In the genomic region with DNA sequence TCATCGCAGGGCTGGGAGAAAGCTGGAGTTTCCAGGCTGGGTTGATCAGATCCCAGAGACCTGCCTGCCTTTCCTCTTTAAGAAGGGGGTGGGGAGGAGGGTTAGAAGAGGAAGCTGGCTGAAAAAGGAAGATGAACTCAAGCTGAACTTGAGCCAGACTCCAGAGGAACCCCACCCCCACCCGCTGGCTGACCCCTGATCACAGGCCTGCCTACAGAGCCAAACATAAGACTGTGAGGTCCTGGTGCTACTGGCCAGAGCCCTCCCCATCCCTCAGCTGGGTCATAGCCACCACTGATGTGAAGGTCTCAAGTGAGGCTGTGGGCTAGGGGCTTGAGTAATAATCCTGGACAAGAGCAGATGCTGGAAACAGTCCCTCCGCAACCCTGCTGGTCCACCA, we compare ENCODE assay signal across 11 mouse cellular contexts. TPM values are rescaled to one million over a fixed set of nuclear protein-coding genes. Genes with fewer than 3 reads are reported as not detected.
DNase-seq lines count a peak whose midpoint lies in the region; ATAC-seq and TF ChIP-seq lines count a peak whose summit lies in the region.
"Had no signal": no experiment of that assay in that cellular context is flagged by ENCODE, and none has a peak within 500 bp of the region (broad histone marks: within the 10 kb centered on the region; RNA-seq: fewer than 3 reads in every experiment).

No protein-coding gene starts in this region.

- TF ChIP-seq CTCF in layer of hippocampus, adult 2 months (conservative IDR thresholded peaks at IDR 0.05), result no peak

- H3K27ac ChIP-seq in layer of hippocampus, adult 2 months, result peak overlapping the region; percentile 28; the same call in 1 of the 2 replicates
- peak overlapping the region; percentile 2; the same call in 1 of the 2 replicates for H3K27ac ChIP-seq in heart, embryonic 11.5 days (ENCODE audit: low read depth, low read length)
- H3K27ac ChIP-seq: hindbrain, embryonic 15.5 days; neural tube, embryonic 12.5 days had no signal

- no peaks in the 10 kb centered on the region for H3K36me3 ChIP-seq in heart, embryonic 11.5 days (ENCODE audit: control insufficient read depth, insufficient read depth, low read length)
- H3K36me3 ChIP-seq: hindbrain, embryonic 15.5 days; neural tube, embryonic 12.5 days had no signal

- no peak overlapping the region for H3K9ac ChIP-seq in heart, embryonic 11.5 days (ENCODE audit: low read depth, low read length)
- H3K9ac ChIP-seq: hindbrain, embryonic 15.5 days; neural tube, embryonic 12.5 days had no signal

- H3K4me3 ChIP-seq in layer of hippocampus, adult 2 months, result no peak overlapping the region
- H3K4me3 ChIP-seq in heart, embryonic 11.5 days (ENCODE audit: low read depth, low read length), result no peak overlapping the region
- H3K4me3 ChIP-seq: hindbrain, embryonic 15.5 days; neural tube, embryonic 12.5 days had no signal

- H3K4me2 ChIP-seq in heart, embryonic 11.5 days, result 0 out of 2 replicates have a peak overlapping the region, but pooled peaks have one; percentile 3
- H3K4me2 ChIP-seq: hindbrain, embryonic 15.5 days; neural tube, embryonic 12.5 days had no signal

- peaks cover 11% of the 10 kb centered on the region; the same call in 1 of the 2 replicates for H3K27me3 ChIP-seq in heart, embryonic 11.5 days (ENCODE audit: control insufficient read depth, insufficient read depth, low read length)
- H3K27me3 ChIP-seq: CH12.LX; hindbrain, embryonic 15.5 days had no signal

- ATAC-seq in heart, embryonic 11.5 days (replicated peaks; ENCODE audit: insufficient number of reproducible peaks, low FRiP score, low TSS enrichment), result peak; percentile 54; the same call in 1 of the 2 replicates

- WGBS in heart, embryonic 11.5 days (ENCODE audit: insufficient replicate concordance), result 43% methylated on average over 3 of the region's 3 CpGs

- H3K4me1 ChIP-seq in heart, embryonic 11.5 days (ENCODE audit: control insufficient read depth, insufficient read depth, low read length), result peaks cover 43% of the 10 kb centered on the region
- H3K4me1 ChIP-seq: hindbrain, embryonic 15.5 days had no signal

- no peak for DNase-seq in layer of hippocampus, adult 2 months (ENCODE audit: low spot score in 2 of 2)
- no peak for DNase-seq in layer of hippocampus, postnatal 25 days (ENCODE audit: extremely low spot score in 1 of 2, low spot score in 1 of 2)
- DNase-seq in kidney, postnatal 36 days, result peak; percentile 53 to 64
- DNase-seq in skeletal muscle tissue, adult 2 months (ENCODE audit: low read depth, low spot score), result peak; percentile 69
- no peak for DNase-seq in right cerebral cortex, postnatal 36 days (ENCODE audit: low spot score in 2 of 2)
- no peak for DNase-seq in layer of hippocampus, adult 18-20 months (ENCODE audit: low spot score in 2 of 2)
- no peak for DNase-seq in left cerebral cortex, adult 8-10 months (ENCODE audit: low spot score in 2 of 2)

- no peaks in the 10 kb centered on the region for H3K9me3 ChIP-seq in heart, embryonic 11.5 days (replicated peaks; ENCODE audit: control insufficient read depth, low read length)
- H3K9me3 ChIP-seq: hindbrain, embryonic 15.5 days; neural tube, embryonic 12.5 days had no signal

RNA-seq across cellular contexts. Expression of a gene that starts 3.8 kb away (rescaled TPM):
- under 1 TPM; 0.44 to 0.92 TPM for total RNA-seq in layer of hippocampus, adult 2 months (2021)
- total RNA-seq in layer of hippocampus, postnatal 25 days (2021), result under 1 TPM; 0.42 to 0.68 TPM
- 1.9 and 2.6 TPM in 2 replicates for polyA plus RNA-seq in heart, embryonic 11.5 days (2014; fragmentation: Nextera tagmentation; extraction: Ambion mirVana)
- under 1 TPM; 0.53 to 0.77 TPM for total RNA-seq in layer of hippocampus, adult 18-20 months (2021)
- total RNA-seq in left cerebral cortex, adult 8-10 months (2022), result 1 to 10 TPM in 2 of 4 experiments, under 1 TPM in 2; 0.78 to 1.5 (median 0.92) TPM

RNA-seq across cellular contexts. Expression of a gene that starts 26.1 kb away (rescaled TPM):
- 10 to 100 TPM; 37.1 to 39.0 TPM for total RNA-seq in layer of hippocampus, adult 2 months (2021)
- total RNA-seq in layer of hippocampus, postnatal 25 days (2021), result 10 to 100 TPM; 36.0 to 40.5 TPM
- polyA plus RNA-seq in heart, embryonic 11.5 days (2014; fragmentation: Nextera tagmentation; extraction: Ambion mirVana), result 60.6 and 61.9 TPM in 2 replicates
- 10 to 100 TPM; 33.6 to 39.2 TPM for total RNA-seq in layer of hippocampus, adult 18-20 months (2021)
- total RNA-seq in left cerebral cortex, adult 8-10 months (2022), result 10 to 100 TPM; 38.5 to 43.5 (median 40.2) TPM

RNA-seq across cellular contexts. Expression of a gene that starts 36.9 kb away (rescaled TPM):
- 10 to 100 TPM; 15.1 to 15.4 TPM for total RNA-seq in layer of hippocampus, adult 2 months (2021)
- total RNA-seq in layer of hippocampus, postnatal 25 days (2021), result 10 to 100 TPM; 11.5 to 16.6 TPM
- 5.6 and 8.1 TPM in 2 replicates for polyA plus RNA-seq in heart, embryonic 11.5 days (2014; fragmentation: Nextera tagmentation; extraction: Ambion mirVana)
- total RNA-seq in layer of hippocampus, adult 18-20 months (2021), result 10 to 100 TPM; 15.2 to 16.4 TPM
- 10 to 100 TPM; 10.9 to 18.8 (median 13.0) TPM for total RNA-seq in left cerebral cortex, adult 8-10 months (2022)

Comparison
In these comparisons a context has a peak if more than half of its experiments do, and no peak if none do; other contexts are left out.
1. DNase-seq: peak in kidney, postnatal 36 days (2 of 2) and skeletal muscle tissue, adult 2 months (single experiment); none in layer of hippocampus, adult 2 months (0 of 2), layer of hippocampus, postnatal 25 days (0 of 2), right cerebral cortex, postnatal 36 days (0 of 2), layer of hippocampus, adult 18-20 months (0 of 2) and left cerebral cortex, adult 8-10 months (0 of 2).